Mouse (Mus musculus) forebrain, embryonic 14.5 days (tissue): ENCODE data around the gene Atp5g2. TPM values are rescaled to one million over a fixed set of nuclear protein-coding genes. Genes with fewer than 3 reads are reported as not detected.
A peak's percentile ranks its signal among the peaks of the same experiment; 100 is the strongest.

Source experiments
- ATAC-seq: fragments of 200-750 bp; cut with Nextera tagmentation; 2 replicates; pipeline ENCODE4 v1.8.0; 2017; ENCODE audit warnings: mild to moderate bottlenecking, moderate library complexity
- DNase-seq: peaks from one replicate; pipeline ENCODE4 v3.0.0-alpha.2; 2015; ENCODE audit warnings: low spot score
- H3K27ac ChIP-seq: fragments of 300-500 bp; sonication (generic); 2 replicates; pipeline ENCODE4 v1.5.1; 2014; ENCODE audit warnings: low read depth, mild to moderate bottlenecking, control low read depth, low read length, moderate library complexity
- H3K27me3 ChIP-seq: fragments of 300-500 bp; sonication (generic); replicated peaks from 2 replicates; pipeline ENCODE4 v1.6.1; 2014; ENCODE audit warnings: low read length, control low read depth, mixed read lengths; ENCODE audit not compliant: control insufficient read depth, insufficient read depth
- H3K36me3 ChIP-seq: fragments of 300-500 bp; sonication (generic); 2 replicates; pipeline ENCODE4 v1.6.1; 2014; ENCODE audit warnings: low read length, control low read depth; ENCODE audit not compliant: control insufficient read depth, insufficient read depth
- H3K4me1 ChIP-seq: fragments of 300-500 bp; sonication (generic); 2 replicates; pipeline ENCODE4 v1.6.1; 2014; ENCODE audit warnings: antibody characterized with exemption, low read length, control low read depth; ENCODE audit not compliant: control insufficient read depth, insufficient read depth
- H3K4me2 ChIP-seq: fragments of 300-500 bp; sonication (generic); 2 replicates; pipeline ENCODE4 v1.6.1; 2014; ENCODE audit warnings: mild to moderate bottlenecking, control low read depth, low read length
- H3K4me3 ChIP-seq: fragments of 300-500 bp; sonication (generic); 2 replicates; pipeline ENCODE4 v1.5.1; 2014; ENCODE audit warnings: low read depth, low read length, control low read depth
- H3K9ac ChIP-seq: fragments of 300-500 bp; sonication (generic); 2 replicates; pipeline ENCODE4 v1.6.1; 2014; ENCODE audit warnings: mild to moderate bottlenecking, low read length, control low read depth, moderate library complexity
- H3K9me3 ChIP-seq: fragments of 300-500 bp; sonication (generic); replicated peaks from 2 replicates; pipeline ENCODE4 v1.6.1; 2016; ENCODE audit warnings: low read length, control low read depth, mixed read lengths; ENCODE audit not compliant: control insufficient read depth
- WGBS: fragments of 180-500 bp; shearing (Covaris S2); extraction: QIAGEN DNeasy Blood & Tissue Kit; methylation state at CpG from one replicate; pipeline ENCODE4 v1.1.7; 2014; 5-methylcytosine and 5-hydroxymethylcytosine counted together
- polyA plus RNA-seq: library from polyadenylated mRNA; unstranded; fragments of >200 nt; fragmentation: Nextera tagmentation; extraction: Ambion mirVana; gene quantifications from 2 replicates; pipeline ENCODE4 v1.2.1, GENCODE M21; 2014

The Atp5g2 gene
- polyA plus RNA-seq, 1 experiment from 2014 or later = 88.3 TPM

- H3K9me3 ChIP-seq = no peaks in the 10 kb centered on the region
- H3K36me3 ChIP-seq = no peaks in the 10 kb centered on the region
- H3K27ac ChIP-seq = no peak overlapping the region
- peaks cover 48% of the 10 kb centered on the region for H3K27me3 ChIP-seq
- no peak overlapping the region for H3K4me3 ChIP-seq
- DNase-seq = peak; percentile 80
- H3K4me2 ChIP-seq = no peak overlapping the region
- H3K9ac ChIP-seq = no peak overlapping the region
- H3K4me1 ChIP-seq = peaks cover 9% of the 10 kb centered on the region
- WGBS = 1% methylated on average over 11 of the region's 11 CpGs
- ATAC-seq = peak; percentile 25; the same call in 1 of the 2 replicates
These were observed 26.0 kb upstream of the Atp5g2 start for GRCm38 (mm10) chr15:102698193-102698592.

- ATAC-seq (no peak), DNase-seq (no peak)
- H3K9ac ChIP-seq = no peak overlapping the region
- no peak overlapping the region for H3K27ac ChIP-seq
- H3K4me2 ChIP-seq = no peak overlapping the region
- peaks cover 51% of the 10 kb centered on the region for H3K27me3 ChIP-seq
- H3K4me3 ChIP-seq = no peak overlapping the region
- 48% methylated on average over 3 of the region's 3 CpGs for WGBS
- peaks cover 14% of the 10 kb centered on the region for H3K4me1 ChIP-seq
- H3K9me3 ChIP-seq = no peaks in the 10 kb centered on the region
- H3K36me3 ChIP-seq = no peaks in the 10 kb centered on the region
These were observed 24.7 kb upstream of the Atp5g2 start for GRCm38 (mm10) chr15:102696899-102697298.

- Histone ChIP-seq H3K27ac (no peak overlapping the region), H3K36me3 (no peaks in the 10 kb centered on the region), H3K4me2 (peak overlapping the region; percentile 51), H3K9me3 (no peaks in the 10 kb centered on the region), H3K4me3 (peak overlapping the region; percentile 37), H3K4me1 (peaks cover 14% of the 10 kb centered on the region), H3K27me3 (peaks cover 51% of the 10 kb centered on the region), H3K9ac (no peak overlapping the region)
- ATAC-seq = peak; percentile 75
- WGBS = under 1% methylated on average over 11 of the region's 11 CpGs
- DNase-seq = peak; percentile 95
These were observed 21.4 kb upstream of the Atp5g2 start for GRCm38 (mm10) chr15:102693600-102693999.

- Histone ChIP-seq H3K27me3 (peaks cover 50% of the 10 kb centered on the region), H3K4me2 (peak overlapping the region; percentile 51), H3K4me1 (peaks cover 14% of the 10 kb centered on the region), H3K4me3 (peak overlapping the region; percentile 37), H3K27ac (peak overlapping the region; percentile 34; the same call in 1 of the 2 replicates), H3K9me3 (no peaks in the 10 kb centered on the region), H3K36me3 (no peaks in the 10 kb centered on the region), H3K9ac (peak overlapping the region; percentile 56)
- DNase-seq = peak; percentile 85
- peak; percentile 86 for ATAC-seq
- under 1% methylated on average over 32 of the region's 32 CpGs for WGBS
These were observed 20.8 kb upstream of the Atp5g2 start for GRCm38 (mm10) chr15:102692991-102693411.

GRCm38 (mm10) chr15:102692321-102692804, 20.2 kb upstream of the Atp5g2 start:
- Histone ChIP-seq H3K4me3 (peak overlapping the region; percentile 37), H3K4me1 (peaks cover 14% of the 10 kb centered on the region), H3K27ac (peak overlapping the region; percentile 17; the same call in 1 of the 2 replicates), H3K27me3 (peaks cover 44% of the 10 kb centered on the region), H3K9ac (peak overlapping the region; percentile 56), H3K4me2 (peak overlapping the region; percentile 51), H3K9me3 (no peaks in the 10 kb centered on the region), H3K36me3 (no peaks in the 10 kb centered on the region)
- DNase-seq = peak; percentile 57
- peak; percentile 62 for ATAC-seq
- 1% methylated on average over 26 of the region's 26 CpGs for WGBS

- H3K27ac ChIP-seq = no peak overlapping the region
- H3K4me3 ChIP-seq = no peak overlapping the region
- H3K9me3 ChIP-seq = no peaks in the 10 kb centered on the region
- H3K4me2 ChIP-seq = no peak overlapping the region
- H3K4me1 ChIP-seq = 0 out of 2 replicates have a peak, but pooled peaks cover 5% of the 10 kb centered on the region
- no peak overlapping the region for H3K9ac ChIP-seq
- DNase-seq (peak; percentile 65), ATAC-seq (no peak)
- 7% methylated on average over 4 of the region's 4 CpGs for WGBS
- peaks cover 7% of the 10 kb centered on the region for H3K27me3 ChIP-seq
- no peaks in the 10 kb centered on the region for H3K36me3 ChIP-seq
These were observed 13.6 kb upstream of the Atp5g2 start for GRCm38 (mm10) chr15:102685791-102686190.

- H3K36me3 ChIP-seq = no peaks in the 10 kb centered on the region
- H3K4me3 ChIP-seq = no peak overlapping the region
- ATAC-seq = no peak
- 0 out of 2 replicates have a peak, but pooled peaks cover 5% of the 10 kb centered on the region for H3K4me1 ChIP-seq
- DNase-seq = peak; percentile 36
- no peak overlapping the region for H3K9ac ChIP-seq
- WGBS = 12% methylated on average over 1 of the region's 1 CpGs
- no peak overlapping the region for H3K4me2 ChIP-seq
- H3K27me3 ChIP-seq = no peaks in the 10 kb centered on the region
- no peaks in the 10 kb centered on the region for H3K9me3 ChIP-seq
- H3K27ac ChIP-seq = no peak overlapping the region
These were observed 11.5 kb upstream of the Atp5g2 start for GRCm38 (mm10) chr15:102683670-102684069.

GRCm38 (mm10) chr15:102676345-102676744, 4.2 kb upstream of the Atp5g2 start:
- 99% methylated on average over 2 of the region's 2 CpGs for WGBS
- Histone ChIP-seq H3K4me2 (no peak overlapping the region), H3K9ac (no peak overlapping the region), H3K4me3 (no peak overlapping the region), H3K27me3 (no peaks in the 10 kb centered on the region), H3K36me3 (no peaks in the 10 kb centered on the region), H3K4me1 (peaks cover 11% of the 10 kb centered on the region), H3K27ac (no peak overlapping the region), H3K9me3 (no peaks in the 10 kb centered on the region)
- ATAC-seq (no peak), DNase-seq (no peak)

- Histone ChIP-seq H3K27ac (0 out of 2 replicates have a peak overlapping the region, but pooled peaks have one; percentile 14), H3K4me2 (peak overlapping the region; percentile 66), H3K9ac (no peak overlapping the region), H3K9me3 (no peaks in the 10 kb centered on the region), H3K4me1 (peaks cover 22% of the 10 kb centered on the region), H3K4me3 (peak overlapping the region; percentile 8; the same call in 1 of the 2 replicates), H3K36me3 (0 out of 2 replicates have a peak, but pooled peaks cover 1% of the 10 kb centered on the region), H3K27me3 (no peaks in the 10 kb centered on the region)
- DNase-seq (peak; percentile 87), ATAC-seq (peak; percentile 27)
- 9% methylated on average over 10 of the region's 10 CpGs for WGBS
These were observed 1.4 kb upstream of the Atp5g2 start for GRCm38 (mm10) chr15:102673548-102673947.
